Mouse (Mus musculus): ENCODE measurements around the gene Ermap.

Gene Ermap

GRCm38 (mm10) chr4:119189864-119190263, at the start of gene Ermap:
Gene Ermap, minus strand, starts transcription at chr4:119190011.
- DNase-seq (ENCODE audit: low spot score in 2 of 2) = no peak

- DNase-seq (ENCODE audit: low spot score in 2 of 2) = no peak
These were observed 49.4 kb upstream of the Ermap start for GRCm38 (mm10) chr4:119239181-119239682.

DNA sequence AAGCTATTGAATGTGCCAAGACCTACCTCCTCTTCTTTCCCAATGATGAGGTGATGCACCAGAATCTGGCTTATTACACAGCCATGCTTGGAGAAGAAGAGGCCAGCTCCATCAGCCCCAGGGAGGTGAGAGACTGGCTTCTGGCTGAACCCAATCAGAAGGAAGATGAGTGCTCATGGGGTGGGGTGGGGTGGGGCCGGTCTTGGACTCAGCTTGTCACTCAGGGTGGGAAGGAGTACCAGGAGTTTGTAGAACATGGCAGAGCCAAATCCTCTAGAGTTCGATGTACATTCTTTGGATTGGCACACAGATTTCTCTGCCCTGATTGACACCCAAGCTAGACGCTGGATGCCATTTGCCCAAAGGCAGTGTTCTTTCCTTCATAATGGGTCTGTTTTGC, 48.9 kb upstream of the Ermap start:
- DNase-seq (ENCODE audit: low spot score in 2 of 2) = no peak

GRCm38 (mm10) chr4:119234348-119234747, 44.5 kb upstream of the Ermap start:
- no peak for DNase-seq (ENCODE audit: low spot score in 2 of 2)

- peak in 1 of 2 experiments; percentile 33 for DNase-seq (ENCODE audit: low spot score in 2 of 2)
These were observed 43.6 kb upstream of the Ermap start for GRCm38 (mm10) chr4:119233256-119233901.

GRCm38 (mm10) chr4:119232410-119233255, 42.8 kb upstream of the Ermap start, which contains the start of the genes AU022252 and P3h1:
Gene AU022252, minus strand, starts transcription at chr4:119232712.
Gene P3h1, plus strand, starts transcription at chr4:119232915.
- DNase-seq (ENCODE audit: low spot score in 2 of 2) = peak; percentile 97 to 98

GRCm38 (mm10) chr4:119226751-119227150, 36.9 kb upstream of the Ermap start:
- no peak for DNase-seq (ENCODE audit: low spot score in 2 of 2)

DNA sequence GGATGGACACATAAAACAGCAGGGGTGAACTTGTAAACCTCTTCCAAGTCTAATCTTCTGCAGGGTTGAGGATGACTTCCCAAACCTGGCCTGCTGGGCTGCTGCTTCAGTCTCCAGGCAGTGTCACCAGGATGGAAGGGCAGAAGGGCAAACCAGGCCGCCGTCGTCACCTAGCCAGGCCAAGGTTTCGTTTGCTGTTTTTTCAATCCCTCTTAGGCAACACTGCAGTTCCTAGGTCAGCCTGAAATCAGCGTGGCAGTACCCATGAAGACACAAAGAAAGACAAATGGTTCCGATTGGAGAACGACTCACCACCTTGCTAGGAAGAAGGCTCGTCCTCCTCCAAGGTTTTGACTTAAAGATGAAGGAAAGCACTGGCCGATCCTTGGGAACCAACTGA, 35.9 kb upstream of the Ermap start:
- DNase-seq (ENCODE audit: low spot score in 2 of 2) = no peak

- no peak for DNase-seq (ENCODE audit: low spot score in 2 of 2)
These were observed 34.7 kb upstream of the Ermap start for GRCm38 (mm10) chr4:119224534-119224933.

DNA sequence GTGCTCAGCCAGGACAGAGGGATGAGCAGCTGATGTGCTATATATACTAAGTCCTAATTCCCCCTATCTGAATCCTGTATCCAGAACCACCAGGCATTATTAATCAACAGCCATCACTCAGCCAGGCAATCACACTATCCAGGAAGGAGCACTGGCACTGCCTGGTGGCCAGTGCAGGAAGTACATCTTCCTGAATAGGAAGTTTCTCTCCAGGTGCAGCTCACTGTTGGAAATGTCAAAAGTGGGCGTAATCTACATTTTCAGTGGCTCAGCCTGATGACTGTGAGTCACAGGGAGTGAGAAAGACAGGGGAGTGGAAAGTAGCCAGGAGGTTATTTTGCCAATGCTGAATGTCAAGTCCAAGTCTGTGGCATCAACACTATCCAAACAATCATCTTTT, 33.9 kb upstream of the Ermap start:
- no peak for DNase-seq (ENCODE audit: low spot score in 2 of 2)

GRCm38 (mm10) chr4:119218169-119218568, 28.4 kb upstream of the Ermap start, which contains the start of gene Tmem269:
Gene Tmem269, minus strand, starts transcription at chr4:119218217.
- DNase-seq (ENCODE audit: low spot score in 2 of 2) = no peak

DNA sequence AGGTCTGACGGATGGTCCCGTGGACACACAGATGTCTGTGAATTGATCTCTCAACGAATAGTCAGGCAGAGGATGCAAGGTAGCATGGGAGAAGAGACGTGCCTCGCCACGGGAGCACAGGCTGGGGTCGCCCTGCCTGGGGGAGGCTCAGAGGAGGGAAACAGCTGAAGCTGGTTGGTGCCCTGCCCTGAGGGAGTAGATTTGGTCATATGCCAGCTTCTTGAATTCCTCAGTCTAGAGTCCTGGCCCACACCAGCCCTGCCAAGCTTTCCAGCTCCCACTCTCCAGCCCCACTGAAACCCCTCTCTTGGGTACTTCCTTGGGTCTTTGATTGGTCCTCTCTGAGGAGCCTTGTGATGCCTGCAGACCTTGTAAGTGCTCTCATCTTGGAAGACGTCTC, 26.9 kb upstream of the Ermap start:
- DNase-seq (ENCODE audit: low spot score in 2 of 2) = no peak

DNA sequence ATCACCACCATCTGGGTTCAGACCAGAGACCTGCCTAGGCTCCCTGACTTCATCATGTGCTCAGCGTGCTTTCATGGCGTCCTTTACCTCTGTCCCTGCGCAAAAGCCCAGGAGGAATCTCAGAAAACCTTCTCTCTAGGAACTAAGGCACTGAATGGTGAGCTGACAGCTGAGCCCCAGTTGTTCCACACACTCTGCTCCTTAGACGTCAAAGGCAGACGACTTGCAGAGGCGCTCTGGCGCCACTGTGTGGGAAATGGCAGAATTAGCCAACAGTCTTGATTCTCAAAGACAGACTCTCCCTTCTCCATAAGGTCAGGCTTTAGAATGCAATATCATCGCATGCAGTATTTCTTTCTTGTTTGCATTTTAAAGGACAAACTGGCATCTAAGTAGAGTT, 14.9 kb upstream of the Ermap start:
- DNase-seq (ENCODE audit: low spot score in 2 of 2) = peak; percentile 4 to 14

- no peak for DNase-seq (ENCODE audit: low spot score in 2 of 2)
These were observed 8.3 kb upstream of the Ermap start for GRCm38 (mm10) chr4:119198105-119198504.

DNA sequence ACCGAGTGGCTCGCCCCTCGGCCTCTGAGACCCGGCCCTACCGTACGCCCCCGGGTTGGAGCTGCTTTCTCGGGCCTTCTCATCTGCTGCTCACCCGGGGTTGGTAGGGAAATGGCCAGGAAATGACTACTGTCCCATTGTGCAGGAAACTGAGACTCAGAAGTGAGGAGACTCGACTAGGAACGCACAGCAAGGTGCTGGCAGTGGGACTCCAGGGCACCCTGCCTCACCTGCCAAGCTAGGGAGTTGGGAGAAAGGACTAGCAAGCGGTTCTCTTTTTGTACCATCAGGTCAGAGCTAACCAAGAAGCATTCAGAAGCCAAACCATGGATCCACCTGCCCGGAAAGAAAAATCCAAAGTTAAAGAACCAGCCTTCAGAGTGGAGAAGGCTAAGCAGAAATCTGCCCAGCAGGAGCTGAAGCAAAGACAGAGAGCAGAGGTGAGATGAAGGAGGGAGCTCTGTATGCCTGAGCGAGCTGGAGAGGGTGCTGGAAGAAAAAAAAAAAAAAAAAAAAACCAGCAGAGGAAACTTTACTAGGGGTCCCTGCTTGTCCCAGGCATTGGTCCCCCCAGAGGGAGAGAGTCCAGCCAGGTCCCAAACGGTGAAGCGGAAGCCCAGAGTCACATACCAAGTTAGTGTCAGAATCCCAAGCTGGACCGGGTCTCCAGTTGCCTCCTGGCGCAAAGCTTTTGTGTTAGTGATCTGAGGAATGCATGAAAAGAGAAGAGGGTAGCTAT, 5.9 kb upstream of the Ermap start:
- no peak for DNase-seq (ENCODE audit: low spot score in 2 of 2)

DNA sequence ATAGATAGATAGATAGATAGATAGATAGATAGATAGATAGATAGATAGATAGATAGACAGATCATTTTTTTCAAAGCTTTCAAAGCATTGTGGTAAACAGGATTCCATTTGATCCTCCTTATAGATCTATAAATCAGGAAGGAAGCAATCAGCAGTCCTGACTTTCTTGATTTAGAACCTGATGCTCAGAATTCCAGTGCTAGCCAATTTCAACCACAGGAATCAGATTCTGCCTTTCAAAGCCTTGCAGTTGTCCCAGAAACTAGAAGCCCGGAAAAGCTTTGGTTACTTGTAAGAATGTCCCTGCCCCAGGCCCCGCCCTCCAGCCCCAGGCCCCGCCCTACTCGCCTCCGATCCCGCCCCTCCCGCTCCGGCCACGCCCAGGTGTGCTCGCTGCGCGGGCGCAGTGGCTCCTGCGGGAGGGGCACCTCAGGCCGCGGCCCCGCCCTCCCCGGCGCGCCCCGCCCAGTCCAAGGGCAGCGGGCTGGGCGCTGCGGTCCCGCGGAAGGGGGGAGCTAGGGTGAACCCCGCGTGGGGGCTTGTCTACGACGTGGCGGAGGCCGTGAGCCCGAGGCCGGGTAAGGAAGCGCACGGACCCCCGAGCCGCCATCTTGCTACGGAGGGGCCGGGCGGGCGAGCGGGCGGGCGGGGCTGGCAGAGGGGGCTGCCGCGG, 5.2 kb upstream of the Ermap start, which contains the start of gene Svbp:
Gene Svbp, plus strand, starts transcription at position 398 of the 673 bp plus-strand sequence.
- DNase-seq (ENCODE audit: low spot score in 2 of 2) = peak; percentile 78 to 80

- no peak for DNase-seq (ENCODE audit: low spot score in 2 of 2)
These were observed 2.9 kb upstream of the Ermap start for GRCm38 (mm10) chr4:119192757-119193156.

- no peak for DNase-seq (ENCODE audit: low spot score in 2 of 2)
These were observed 1.5 kb upstream of the Ermap start for GRCm38 (mm10) chr4:119191273-119191672.

GRCm38 (mm10) chr4:119190618-119191017, 807 bp upstream of the Ermap start:
- no peak for DNase-seq (ENCODE audit: low spot score in 2 of 2)

DNA sequence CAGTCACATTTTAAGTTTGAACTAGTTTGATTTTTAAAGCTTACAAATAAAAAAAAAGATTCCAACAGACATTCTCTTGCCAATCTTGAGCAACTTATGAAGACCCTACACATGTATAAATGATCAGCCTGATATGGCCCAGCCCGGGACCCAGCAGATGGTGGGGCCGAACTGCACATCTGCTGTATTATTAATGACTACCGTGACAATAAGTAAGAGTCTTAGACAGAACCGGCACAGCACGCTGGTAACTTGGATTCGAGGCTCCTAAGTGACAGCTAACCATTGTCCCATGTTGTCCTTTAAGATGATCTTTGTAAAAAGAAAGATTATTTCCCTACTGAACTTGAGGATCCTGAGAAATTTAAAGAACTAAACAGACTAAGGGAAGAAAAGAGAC, 419 bp downstream of the Ermap start:
- no peak for DNase-seq (ENCODE audit: low spot score in 2 of 2)

DNA sequence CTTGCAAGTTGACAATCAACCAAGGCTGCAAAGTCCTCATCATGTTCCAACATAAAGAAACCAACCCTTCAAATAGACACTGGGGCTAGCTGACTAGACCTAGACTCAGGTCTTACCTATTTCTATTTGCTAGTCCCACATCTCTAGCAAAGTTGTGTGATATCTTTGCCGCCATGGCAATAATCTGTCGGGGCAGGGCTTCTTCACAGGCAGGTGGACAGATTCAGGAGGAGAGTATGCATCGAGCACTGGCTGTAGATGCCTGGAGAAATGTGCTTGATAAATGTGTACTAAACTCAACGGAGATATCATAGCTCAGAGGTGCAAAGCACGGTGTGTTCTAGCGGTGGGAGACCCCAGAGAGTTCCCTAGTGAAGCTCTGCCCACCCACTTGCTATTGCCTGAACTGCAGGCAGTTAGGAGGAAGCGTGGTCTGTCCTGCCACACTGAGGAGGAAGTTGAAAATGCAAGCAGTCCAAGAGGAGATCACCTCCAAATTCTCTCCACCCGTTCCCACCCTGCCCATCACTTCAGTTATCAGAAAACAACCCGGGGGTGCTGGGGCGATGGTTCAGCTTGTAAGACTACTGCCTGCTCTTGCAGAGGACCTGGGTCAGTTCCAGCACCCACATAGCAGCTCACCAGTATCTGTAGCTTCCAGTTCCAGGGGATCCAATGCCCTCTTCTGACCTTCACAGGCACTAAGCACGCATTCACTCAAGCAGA, 1.6 kb downstream of the Ermap start:
- DNase-seq (ENCODE audit: low spot score in 2 of 2) = no peak
